Mouse (Mus musculus) megakaryocyte, embryonic 14.5 days (primary cell): ENCODE measurements at regions not wholly inside any gene's neighbourhood (a gene's known extent, or its start where the extent isn't known, plus 50 kb on each side); places are given as distances from the start of the nearest gene placed in this dataset.

Source experiments
- FLI1 ChIP-seq: IDR thresholded peaks from 2 replicates; pipeline ENCODE4 v1.6.1; 2012; ENCODE audit warnings: low read length, inconsistent platforms, mixed read lengths
- GATA1 ChIP-seq: IDR thresholded peaks from 3 replicates; pipeline ENCODE4 v1.6.1; 2012; ENCODE audit warnings: mixed read lengths, low read length, inconsistent platforms, borderline replicate concordance

DNA sequence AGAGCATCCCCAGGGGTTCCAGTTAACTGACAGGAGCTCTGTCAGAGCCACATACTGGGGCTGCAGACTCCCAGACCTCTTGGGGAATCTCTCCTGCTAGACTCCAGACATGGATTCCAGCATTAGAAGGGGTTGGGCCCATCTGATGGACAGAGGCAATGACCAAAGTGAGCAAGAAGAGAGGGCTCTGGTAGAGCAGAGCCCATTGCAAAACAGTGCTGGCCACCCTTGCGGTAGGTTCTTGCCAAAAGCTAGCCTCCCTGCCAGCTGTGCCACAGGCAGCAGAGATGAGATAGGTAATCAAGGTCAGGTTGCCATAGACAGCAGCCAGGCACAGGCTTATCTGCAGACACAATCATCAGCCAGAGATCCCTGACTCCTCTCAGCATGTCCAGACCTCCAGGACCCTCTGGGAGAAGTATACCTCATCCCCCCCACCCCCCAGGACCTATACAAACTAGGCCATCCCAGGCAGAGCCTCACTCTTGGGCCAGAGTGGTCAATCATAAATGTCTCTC is 151.1 kb upstream of the Cdh4 start:
- TF ChIP-seq FLI1: no peak
- no peak for TF ChIP-seq GATA1
